Mouse (Mus musculus): ENCODE results near the gene Copb1. TPM values are rescaled to one million over a fixed set of nuclear protein-coding genes. Genes with fewer than 3 reads are reported as not detected.
"Not testable (repeated sequence)": the region's sequence is repeated elsewhere in the genome, so short reads cannot be mapped to it uniquely, and the experiment has no call there.

Gene Copb1
- polyA plus RNA-seq, 1 experiment from 2014 or later: 111 TPM

- H3K4me3 ChIP-seq (replicated peaks): no peak overlapping the region
- H3K4me1 ChIP-seq: no peaks in the 10 kb centered on the region
- H3K9ac ChIP-seq: no peak overlapping the region
- no peaks in the 10 kb centered on the region for H3K27me3 ChIP-seq (replicated peaks)
- 55% methylated on average over 2 of the region's 2 CpGs for WGBS
- H3K27ac ChIP-seq: no peak overlapping the region
- H3K36me3 ChIP-seq: peaks cover 27% of the 10 kb centered on the region
- no peaks in the 10 kb centered on the region for H3K9me3 ChIP-seq
- H3K4me2 ChIP-seq: no peak overlapping the region
- ATAC-seq (ENCODE audit: insufficient read depth, low FRiP score, low read depth): no peak
These were observed 41.0 kb downstream of the Copb1 start for GRCm38 (mm10) chr7:114213537-114213936.

GRCm38 (mm10) chr7:114210618-114211017 lies 43.9 kb downstream of the Copb1 start:
- no peak overlapping the region for H3K4me2 ChIP-seq
- H3K4me1 ChIP-seq: no peaks in the 10 kb centered on the region
- no peak overlapping the region for H3K9ac ChIP-seq
- no peaks in the 10 kb centered on the region for H3K9me3 ChIP-seq
- no peaks in the 10 kb centered on the region for H3K27me3 ChIP-seq (replicated peaks)
- H3K36me3 ChIP-seq: peaks cover 18% of the 10 kb centered on the region
- no peak overlapping the region for H3K4me3 ChIP-seq (replicated peaks)
- 47% methylated on average over 3 of the region's 3 CpGs for WGBS
- ATAC-seq (ENCODE audit: insufficient read depth, low FRiP score, low read depth): peak; percentile 53; the same call in 1 of the 2 replicates
- H3K27ac ChIP-seq: no peak overlapping the region

DNA sequence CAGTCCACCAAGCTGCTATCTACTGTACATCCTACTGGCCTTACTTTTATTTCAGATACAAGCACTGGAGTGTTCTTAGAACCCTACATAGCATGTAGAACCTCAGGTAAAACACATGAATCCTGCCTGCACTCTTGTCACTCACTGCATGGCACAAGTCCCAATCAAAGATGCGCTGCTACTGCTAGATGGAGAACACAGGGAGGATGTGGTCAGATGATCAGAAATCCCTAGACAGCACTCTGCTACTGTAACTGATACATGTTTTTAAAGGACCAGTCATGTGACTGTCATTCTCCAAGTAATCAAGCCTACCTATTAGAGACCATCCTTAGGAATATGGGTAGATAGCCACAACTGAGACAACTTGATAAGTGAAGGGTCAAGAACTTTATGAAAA lies 44.7 kb downstream of the Copb1 start:
- Histone ChIP-seq H3K27me3 (replicated peaks) (no peaks in the 10 kb centered on the region), H3K4me3 (replicated peaks) (no peak overlapping the region), H3K27ac (no peak overlapping the region), H3K36me3 (peaks cover 16% of the 10 kb centered on the region), H3K4me2 (no peak overlapping the region), H3K9ac (no peak overlapping the region), H3K9me3 (no peaks in the 10 kb centered on the region), H3K4me1 (no peaks in the 10 kb centered on the region)
- no peak for ATAC-seq (ENCODE audit: insufficient read depth, low FRiP score, low read depth)
- WGBS: 94% methylated on average over 1 of the region's 1 CpGs

DNA sequence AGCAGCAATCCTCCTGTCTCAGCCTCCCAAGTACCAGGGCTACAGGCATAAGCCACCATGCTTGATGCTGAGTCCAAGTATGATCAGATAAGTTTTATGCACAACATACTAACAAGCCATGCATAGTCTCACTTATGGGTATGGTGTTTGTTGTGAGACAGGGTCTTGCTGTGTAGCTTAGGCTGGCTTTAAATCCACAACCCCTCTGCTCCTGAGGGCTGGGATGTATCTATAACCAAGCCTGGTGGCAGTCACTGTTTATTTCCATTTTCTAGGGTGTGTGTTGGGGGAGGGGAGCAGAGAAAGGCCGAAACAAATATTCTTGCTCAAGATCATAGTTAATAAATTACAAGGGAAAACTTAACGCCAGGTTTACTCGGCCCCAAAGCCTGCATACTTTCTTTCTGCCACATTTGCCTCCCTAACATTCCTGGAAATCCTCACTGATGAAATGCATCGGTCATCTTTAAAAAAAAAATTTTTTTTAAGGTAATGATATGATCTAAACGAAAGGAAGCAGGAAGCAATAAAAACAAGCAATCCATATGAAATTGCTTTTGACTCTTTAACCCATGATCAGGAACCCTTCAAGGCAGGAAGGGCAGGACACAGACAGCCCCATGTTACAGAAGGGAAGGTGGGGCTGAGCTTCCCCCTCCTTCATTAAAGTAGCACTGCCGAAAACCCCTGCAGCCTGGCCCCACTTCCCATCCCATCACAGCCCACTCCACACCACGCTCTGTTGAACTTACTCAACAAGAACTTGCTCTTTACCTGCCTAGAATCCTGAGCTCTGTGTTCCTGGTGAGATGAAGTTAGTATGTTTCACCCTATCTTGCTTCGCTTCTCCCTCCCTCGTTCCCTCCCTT lies 50.8 kb downstream of the Copb1 start:
- Histone ChIP-seq H3K9me3 (no peaks in the 10 kb centered on the region), H3K4me3 (replicated peaks) (no peak overlapping the region), H3K27me3 (replicated peaks) (no peaks in the 10 kb centered on the region), H3K4me2 (no peak overlapping the region; the same call in none of the 2 replicates), H3K4me1 (0 out of 2 replicates have a peak, but pooled peaks cover 11% of the 10 kb centered on the region), H3K9ac (no peak overlapping the region), H3K27ac (peak overlapping the region; percentile 63), H3K36me3 (no peaks in the 10 kb centered on the region)
- WGBS: 34% methylated on average over 9 of the region's 9 CpGs
- no peak; the same call in 1 of the 2 replicates for ATAC-seq (ENCODE audit: insufficient read depth, low FRiP score, low read depth)

GRCm38 (mm10) chr7:114202972-114203404 lies 51.5 kb downstream of the Copb1 start:
- H3K4me1 ChIP-seq: 0 out of 2 replicates have a peak, but pooled peaks cover 11% of the 10 kb centered on the region
- H3K9ac ChIP-seq: no peak overlapping the region
- H3K36me3 ChIP-seq: no peaks in the 10 kb centered on the region
- no peaks in the 10 kb centered on the region for H3K9me3 ChIP-seq
- H3K4me3 ChIP-seq (replicated peaks): no peak overlapping the region
- WGBS: 58% methylated on average over 5 of the region's 5 CpGs
- H3K27ac ChIP-seq: peak overlapping the region; percentile 63
- no peak overlapping the region for H3K4me2 ChIP-seq
- no peak for ATAC-seq (ENCODE audit: insufficient read depth, low FRiP score, low read depth)
- no peaks in the 10 kb centered on the region for H3K27me3 ChIP-seq (replicated peaks)

DNA sequence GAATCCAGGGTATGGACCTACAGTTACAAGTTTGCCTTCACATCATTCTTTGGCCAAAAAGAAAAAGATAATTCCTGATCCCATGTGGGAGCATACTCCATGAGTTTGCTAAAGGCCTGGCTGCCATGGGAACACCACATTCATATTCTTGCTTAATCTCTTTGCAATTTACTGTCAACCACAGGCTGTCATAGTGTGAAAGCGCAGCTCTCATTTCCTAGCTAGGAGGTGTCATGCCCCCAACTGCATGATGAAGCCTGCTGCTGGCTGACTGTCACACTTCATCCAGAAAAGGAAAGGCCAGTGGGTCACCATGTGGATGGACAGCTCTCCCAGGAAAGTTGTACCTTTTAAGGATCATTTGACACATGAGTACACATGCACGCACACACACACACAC lies 53.9 kb downstream of the Copb1 start:
- no peaks in the 10 kb centered on the region for H3K27me3 ChIP-seq (replicated peaks)
- 82% methylated on average over 2 of the region's 2 CpGs for WGBS
- 0 out of 2 replicates have a peak, but pooled peaks cover 11% of the 10 kb centered on the region for H3K4me1 ChIP-seq
- H3K36me3 ChIP-seq: no peaks in the 10 kb centered on the region
- ATAC-seq (ENCODE audit: insufficient read depth, low FRiP score, low read depth): no peak
- H3K9me3 ChIP-seq: no peaks in the 10 kb centered on the region
- no peak overlapping the region for H3K4me2 ChIP-seq
- no peak overlapping the region for H3K9ac ChIP-seq
- no peak overlapping the region for H3K4me3 ChIP-seq (replicated peaks)
- no peak overlapping the region for H3K27ac ChIP-seq

GRCm38 (mm10) chr7:114199428-114200110 lies 54.9 kb downstream of the Copb1 start:
- Histone ChIP-seq H3K36me3 (no peaks in the 10 kb centered on the region), H3K4me3 (replicated peaks) (no peak overlapping the region), H3K4me1 (0 out of 2 replicates have a peak, but pooled peaks cover 11% of the 10 kb centered on the region), H3K4me2 (no peak overlapping the region), H3K9ac (no peak overlapping the region), H3K27ac (peak overlapping the region; percentile 31), H3K27me3 (replicated peaks) (no peaks in the 10 kb centered on the region), H3K9me3 (no peaks in the 10 kb centered on the region)
- peak; percentile 25; the same call in 1 of the 2 replicates for ATAC-seq (ENCODE audit: insufficient read depth, low FRiP score, low read depth)
- WGBS: 52% methylated on average over 3 of the region's 3 CpGs

- Histone ChIP-seq H3K4me1 (0 out of 2 replicates have a peak, but pooled peaks cover 7% of the 10 kb centered on the region), H3K4me3 (replicated peaks) (no peak overlapping the region), H3K36me3 (no peaks in the 10 kb centered on the region), H3K4me2 (no peak overlapping the region), H3K27ac (no peak overlapping the region), H3K9ac (no peak overlapping the region), H3K27me3 (replicated peaks) (no peaks in the 10 kb centered on the region), H3K9me3 (no peaks in the 10 kb centered on the region)
- 30% methylated on average over 1 of the region's 1 CpGs for WGBS
- no peak for ATAC-seq (ENCODE audit: insufficient read depth, low FRiP score, low read depth)
These were observed 56.3 kb downstream of the Copb1 start for GRCm38 (mm10) chr7:114198252-114198651.

DNA sequence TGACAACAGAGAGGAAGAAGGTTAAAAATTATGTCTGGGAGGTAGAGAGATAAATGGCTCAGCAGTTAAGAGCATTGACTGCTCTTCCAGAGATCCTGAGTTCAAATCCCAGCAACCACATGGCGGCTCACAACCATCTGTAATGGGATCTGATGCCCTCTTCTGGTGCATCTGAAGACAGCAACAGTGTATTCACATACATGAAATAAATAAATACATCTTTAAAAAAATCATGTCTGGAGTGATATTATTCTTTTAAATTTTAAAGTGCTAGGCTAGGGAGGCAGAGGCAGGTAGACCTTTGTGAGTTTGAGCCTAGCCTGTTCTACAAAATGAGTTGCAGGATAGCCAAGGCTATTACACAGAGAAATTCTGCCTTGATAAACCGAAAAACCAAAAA lies 57.9 kb downstream of the Copb1 start:
- H3K27ac ChIP-seq: not testable (repeated sequence)

DNA sequence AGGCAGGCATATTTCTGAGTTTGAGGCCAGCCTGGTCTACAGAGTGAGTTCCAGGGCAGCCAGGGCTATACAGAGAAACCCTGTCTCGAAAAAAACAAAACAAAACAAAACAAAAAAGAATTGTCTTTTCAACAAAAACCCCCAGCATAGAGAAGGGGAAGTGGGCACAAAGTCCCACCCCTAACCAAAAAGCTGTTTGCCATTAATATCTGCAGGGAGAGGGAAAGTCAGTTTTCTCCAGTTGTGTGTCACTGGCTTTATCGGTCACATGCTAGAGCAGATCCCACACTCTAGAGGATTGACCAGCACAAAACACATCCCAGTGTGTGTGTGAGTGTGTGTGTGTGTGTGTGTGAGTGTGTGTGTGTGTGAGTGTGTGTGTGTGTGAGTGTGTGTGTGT lies 59.7 kb downstream of the Copb1 start:
- not testable (repeated sequence) for H3K4me2 ChIP-seq; H3K36me3 ChIP-seq; H3K27ac ChIP-seq; H3K27me3 ChIP-seq (replicated peaks); H3K4me1 ChIP-seq; H3K9ac ChIP-seq; H3K9me3 ChIP-seq; H3K4me3 ChIP-seq (replicated peaks); ATAC-seq (ENCODE audit: insufficient read depth, low FRiP score, low read depth)
- WGBS: 77% methylated on average over 2 of the region's 2 CpGs

More for the DNA sequence above, 57.9 kb downstream of the Copb1 start:
- not testable (repeated sequence) for H3K36me3 ChIP-seq; H3K9ac ChIP-seq; H3K4me2 ChIP-seq; H3K4me1 ChIP-seq; H3K4me3 ChIP-seq (replicated peaks); H3K27me3 ChIP-seq (replicated peaks); ATAC-seq (ENCODE audit: insufficient read depth, low FRiP score, low read depth); H3K9me3 ChIP-seq
- WGBS: 87% methylated on average over 2 of the region's 2 CpGs

DNA sequence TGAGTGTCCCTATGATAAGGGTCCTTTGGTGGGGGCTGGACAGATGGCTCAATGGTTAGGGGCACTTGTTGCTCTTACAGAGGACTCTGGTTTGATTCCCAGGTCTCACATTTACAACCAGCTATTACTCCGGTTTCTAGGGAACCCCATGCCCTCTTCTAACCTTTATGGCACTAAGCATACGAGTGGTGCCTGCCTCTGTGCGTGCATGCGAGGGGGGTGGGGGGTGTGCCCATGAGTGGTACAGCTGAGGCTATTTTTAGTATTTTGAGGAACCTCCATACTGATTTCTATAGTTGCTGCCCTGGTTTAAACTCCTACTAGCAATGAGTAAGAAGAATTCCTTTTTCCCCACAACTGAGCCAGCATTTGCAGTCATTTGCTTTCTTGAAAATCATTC lies 60.3 kb downstream of the Copb1 start:
- Histone ChIP-seq H3K9me3 (no peaks in the 10 kb centered on the region), H3K4me1 (no peaks in the 10 kb centered on the region), H3K36me3 (no peaks in the 10 kb centered on the region), H3K4me3 (replicated peaks) (no peak overlapping the region), H3K27me3 (replicated peaks) (no peaks in the 10 kb centered on the region), H3K4me2 (no peak overlapping the region), H3K27ac (no peak overlapping the region), H3K9ac (no peak overlapping the region)
- ATAC-seq (ENCODE audit: insufficient read depth, low FRiP score, low read depth): no peak
- 81% methylated on average over 4 of the region's 4 CpGs for WGBS

Measured in stomach, embryonic 15.5 days (tissue).